Mouse (Mus musculus): ENCODE results near the gene Abca6.

Gene Abca6

GRCm38 (mm10) chr11:110251534-110251933, at the start of gene Abca6:
TSS of gene Abca6 (minus strand) at chr11:110251776.
- peak; percentile 15 to 27 for DNase-seq

- DNase-seq, result peak in 1 of 2 experiments; percentile 26
Measured at GRCm38 (mm10) chr11:110297917-110298533, 46.4 kb upstream of the Abca6 start.

GRCm38 (mm10) chr11:110290586-110290985, 39.0 kb upstream of the Abca6 start:
- DNase-seq, result no peak

- no peak for DNase-seq
Measured at GRCm38 (mm10) chr11:110288423-110288822, 36.8 kb upstream of the Abca6 start.

GRCm38 (mm10) chr11:110287694-110288093, 36.1 kb upstream of the Abca6 start:
- no peak for DNase-seq

- no peak for DNase-seq
Measured at GRCm38 (mm10) chr11:110286331-110286730, 34.8 kb upstream of the Abca6 start.

DNA sequence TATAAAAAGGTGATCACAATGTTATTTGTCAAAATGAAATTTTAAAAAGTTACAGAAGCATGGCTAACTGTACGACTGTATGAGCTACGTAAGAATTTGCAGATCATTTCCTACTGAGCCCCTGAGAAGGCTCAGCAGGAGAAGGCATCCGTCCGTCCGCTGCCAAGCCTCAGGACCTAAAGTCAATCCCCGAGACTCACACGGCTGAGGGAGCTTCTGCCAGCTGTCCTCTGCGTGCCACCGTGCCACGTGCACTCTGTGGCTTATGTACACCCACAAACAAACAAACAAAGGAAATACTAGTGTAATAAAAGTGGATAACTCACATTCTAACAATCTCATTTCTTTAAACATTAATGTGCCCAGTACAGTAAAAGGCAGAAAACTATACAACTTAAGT, 33.3 kb upstream of the Abca6 start:
- DNase-seq, result no peak

- no peak for DNase-seq
Measured at GRCm38 (mm10) chr11:110284185-110284787, 32.7 kb upstream of the Abca6 start.

GRCm38 (mm10) chr11:110274794-110275193, 23.2 kb upstream of the Abca6 start:
- no peak for DNase-seq

GRCm38 (mm10) chr11:110271745-110272144, 20.2 kb upstream of the Abca6 start:
- peak in 1 of 2 experiments; percentile 52 for DNase-seq

GRCm38 (mm10) chr11:110268244-110268844, 16.8 kb upstream of the Abca6 start:
- peak; percentile 79 to 90 for DNase-seq

GRCm38 (mm10) chr11:110267232-110267631, 15.7 kb upstream of the Abca6 start:
- DNase-seq, result no peak

DNA sequence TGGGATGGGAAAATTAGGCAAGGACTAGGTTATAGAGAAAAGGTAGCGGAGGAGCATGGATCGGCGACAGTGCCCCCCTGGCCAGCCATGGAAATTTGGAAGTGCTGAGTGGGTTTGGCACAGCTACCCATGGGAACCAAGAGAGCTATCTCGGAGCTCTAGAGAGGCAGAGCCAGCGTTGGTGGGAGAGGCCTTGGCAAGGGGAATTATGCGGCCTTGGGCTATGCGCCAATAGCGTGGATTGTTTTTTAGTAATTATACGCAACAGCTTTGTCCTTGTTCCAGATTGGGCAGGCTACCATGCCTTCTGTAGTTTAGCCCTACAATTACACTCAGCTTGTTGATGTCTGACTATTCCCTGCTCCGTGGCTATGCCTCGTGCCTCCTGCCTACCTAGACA, 15.2 kb upstream of the Abca6 start:
- no peak for DNase-seq

DNA sequence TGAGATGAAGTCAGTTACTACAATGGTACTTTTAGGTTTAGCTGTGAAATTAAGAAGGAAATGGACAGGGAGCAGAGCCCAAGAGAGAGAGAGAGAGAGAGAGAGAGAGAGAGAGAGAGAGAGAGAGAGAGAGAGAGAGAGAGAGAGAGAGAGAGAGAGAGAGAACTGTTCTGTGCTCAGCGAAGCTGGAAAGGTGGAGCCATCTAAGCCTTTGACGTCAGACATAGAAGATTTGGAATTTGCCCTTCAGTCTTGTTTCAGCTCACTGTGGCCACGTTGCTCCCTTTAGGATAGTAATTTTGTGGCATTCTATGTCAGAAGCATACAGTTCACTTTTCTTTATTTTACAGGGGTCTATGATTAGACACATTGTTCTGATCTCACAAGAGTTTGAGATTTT, 10.3 kb upstream of the Abca6 start:
- DNase-seq, result no peak

DNA sequence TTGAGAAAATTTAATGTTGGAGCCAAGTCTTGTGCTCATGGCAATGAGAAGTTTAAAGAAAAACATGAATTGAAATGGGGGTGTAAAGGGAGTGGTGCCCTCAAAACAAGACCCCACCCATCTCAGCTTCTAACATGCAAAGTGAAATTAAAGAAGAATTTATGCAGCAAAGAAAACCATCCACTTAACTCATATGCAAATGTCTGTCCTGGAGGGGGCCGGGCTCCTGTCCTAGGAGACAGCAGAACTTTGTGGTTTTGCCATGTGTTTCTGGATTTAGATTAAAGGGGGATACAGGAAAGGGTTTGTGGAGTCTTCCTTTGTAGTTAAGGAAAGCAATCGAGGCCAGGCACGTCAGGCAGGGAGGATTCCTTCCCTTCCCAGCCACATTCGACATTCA, 6.3 kb upstream of the Abca6 start:
- no peak for DNase-seq

GRCm38 (mm10) chr11:110257061-110257460, 5.5 kb upstream of the Abca6 start:
- DNase-seq, result no peak

- no peak for DNase-seq
Measured at GRCm38 (mm10) chr11:110252256-110252655, 680 bp upstream of the Abca6 start.

- peak in 1 of 2 experiments; percentile 5 for DNase-seq
Measured at GRCm38 (mm10) chr11:110244730-110245129, 6.8 kb downstream of the Abca6 start.

DNA sequence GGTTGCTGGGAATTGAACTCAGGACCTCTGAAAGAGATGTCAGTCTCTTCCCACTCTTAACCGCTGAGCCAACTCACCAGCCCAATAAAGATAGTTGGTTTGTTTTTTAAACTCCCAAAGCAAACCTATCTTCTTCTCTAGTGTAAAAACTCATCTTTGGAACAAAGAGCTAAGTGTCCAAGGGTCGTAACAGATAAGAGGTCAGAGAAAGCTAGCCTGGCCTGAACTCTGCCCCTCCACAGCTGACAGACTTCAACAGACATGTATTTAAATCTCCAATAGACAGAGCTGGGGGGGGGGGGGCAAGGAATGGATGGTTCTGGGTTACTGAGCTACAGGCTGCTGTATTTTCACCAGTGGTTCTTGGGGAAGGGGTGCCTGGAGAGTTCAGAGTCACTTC, 14.1 kb downstream of the Abca6 start:
- no peak for DNase-seq

- no peak for DNase-seq
Measured at GRCm38 (mm10) chr11:110232975-110233374, 18.6 kb downstream of the Abca6 start.

GRCm38 (mm10) chr11:110217118-110217517, 34.5 kb downstream of the Abca6 start:
- DNase-seq, result peak in 1 of 2 experiments; percentile 16

DNA sequence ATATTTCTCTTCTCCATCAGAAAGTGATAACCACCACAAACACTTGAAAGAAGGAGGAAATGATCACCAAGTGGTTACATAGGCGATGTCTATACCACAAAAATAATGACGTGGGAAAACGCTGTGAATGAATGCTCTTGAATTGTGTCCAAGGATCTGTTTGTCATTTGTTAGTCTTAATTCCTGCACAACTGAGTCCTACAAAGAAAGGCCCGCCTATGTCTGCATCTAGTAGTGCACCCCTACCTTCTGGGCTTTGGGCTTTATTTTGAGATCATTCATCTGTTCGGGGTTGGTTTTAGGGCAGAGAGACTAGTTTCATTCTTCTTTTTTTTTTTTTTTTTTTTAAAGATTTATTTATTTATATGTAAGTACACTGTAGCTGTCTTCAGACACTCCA, 47.6 kb downstream of the Abca6 start:
- no peak for DNase-seq

DNA sequence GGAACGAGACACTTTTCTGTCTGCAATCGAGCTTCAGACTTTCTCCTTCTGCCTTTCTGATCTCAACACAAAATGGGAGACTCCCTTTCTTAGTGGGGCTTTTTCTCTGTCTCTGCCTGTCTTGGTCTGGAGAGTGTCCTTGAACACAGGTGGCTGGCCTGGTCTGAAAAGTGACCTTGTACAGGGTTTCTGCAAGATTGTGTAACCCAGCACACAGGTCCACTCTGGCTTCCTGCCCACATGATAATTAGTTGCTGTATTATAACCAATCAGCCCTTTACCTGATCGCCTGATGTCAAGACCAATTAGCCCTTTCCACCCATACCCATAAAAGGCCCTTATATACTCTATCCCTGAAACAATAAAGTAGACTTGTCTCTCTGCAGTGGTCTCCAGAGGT, 52.7 kb downstream of the Abca6 start:
- no peak for DNase-seq

DNA sequence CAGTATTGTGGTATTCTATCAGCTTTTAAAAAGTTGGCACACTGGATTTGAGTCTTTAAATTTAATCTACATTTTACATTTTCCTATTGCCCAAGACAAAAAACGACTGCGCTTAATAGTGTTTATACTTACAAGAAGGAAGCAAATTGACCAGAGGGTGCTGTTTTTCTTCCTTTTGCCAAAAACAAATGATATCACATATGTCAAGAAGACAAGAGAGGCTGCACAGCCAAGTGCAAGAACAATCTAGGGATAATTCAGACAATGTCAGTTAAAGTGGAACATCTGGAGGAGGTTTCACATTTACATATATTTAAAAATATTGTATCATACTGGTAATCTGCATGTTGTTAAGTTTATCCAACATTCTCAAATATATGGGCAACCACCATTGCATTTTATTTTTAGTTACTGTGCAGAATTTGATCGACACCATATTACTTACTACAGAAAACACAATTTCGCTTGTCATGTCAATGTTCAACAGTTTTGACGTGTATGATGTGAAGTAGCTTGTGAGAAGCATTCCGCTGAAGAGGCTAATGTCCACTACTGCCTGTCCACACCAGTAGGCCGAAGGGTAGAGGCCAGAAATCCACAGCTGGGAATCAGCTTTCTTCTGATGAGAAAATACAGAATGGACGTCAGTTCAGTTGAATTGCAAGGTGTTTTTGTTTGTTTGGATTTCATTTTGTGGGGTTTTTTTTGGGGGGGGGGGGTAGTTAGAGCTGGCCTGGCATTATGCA, 54.8 kb downstream of the Abca6 start:
- peak in 1 of 2 experiments; percentile 25 for DNase-seq
